Mouse (Mus musculus): ENCODE results near the gene Fbxo4. TPM values are rescaled to one million over a fixed set of nuclear protein-coding genes. Genes with fewer than 3 reads are reported as not detected.

The Fbxo4 gene
- polyA plus RNA-seq, 1 experiment from 2014 or later: 3.9 TPM

DNA sequence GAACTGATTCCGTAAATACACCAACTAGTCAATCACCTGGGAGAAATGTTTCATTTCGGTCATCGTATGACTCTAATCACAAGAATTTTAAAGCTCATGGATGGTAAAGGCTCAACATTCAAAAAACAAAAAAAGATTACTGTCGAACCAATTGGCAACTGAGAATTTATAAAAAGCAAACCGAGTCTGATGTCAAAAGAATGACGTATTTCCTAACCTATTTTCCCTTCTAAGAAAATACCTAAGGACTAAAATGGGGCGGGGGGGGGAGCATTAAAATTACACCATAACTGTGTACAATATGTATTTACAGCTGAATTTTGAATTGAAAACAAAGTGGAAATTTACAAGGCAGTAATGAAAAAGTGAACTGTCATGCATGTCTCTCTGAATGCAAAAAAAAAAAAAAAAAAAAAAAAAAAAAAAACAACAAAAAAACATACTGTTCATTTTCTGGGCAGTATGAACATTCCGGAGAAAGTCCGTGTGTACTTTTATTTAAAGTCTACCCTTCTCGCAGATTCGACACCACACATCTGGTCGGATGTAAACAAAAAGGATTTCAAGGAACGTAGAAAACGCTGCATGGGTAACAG is 15.6 kb upstream of the Fbxo4 start:
- peak overlapping the region; percentile 76 for H3K4me3 ChIP-seq (ENCODE audit: low read depth, low read length)
- WGBS: 25% methylated on average over 14 of the region's 14 CpGs
- peak overlapping the region; percentile 63 for H3K4me2 ChIP-seq
- peak overlapping the region; percentile 83 for H3K9ac ChIP-seq (ENCODE audit: low read depth, low read length)
- H3K27ac ChIP-seq (ENCODE audit: low read depth, low read length): peak overlapping the region; percentile 87
- ATAC-seq (replicated peaks; ENCODE audit: low FRiP score) (no peak), DNase-seq (ENCODE audit: low spot score) (no peak)
- peaks cover 2% of the 10 kb centered on the region; the same call in 1 of the 2 replicates for H3K4me1 ChIP-seq (replicated peaks; ENCODE audit: control insufficient read depth, insufficient read depth, low read length)
- H3K36me3 ChIP-seq (ENCODE audit: control insufficient read depth, insufficient read depth, low read length): peaks cover 7% of the 10 kb centered on the region; the same call in 1 of the 2 replicates
- H3K27me3 ChIP-seq (replicated peaks; ENCODE audit: control insufficient read depth, insufficient read depth, low read length): no peaks in the 10 kb centered on the region
- H3K9me3 ChIP-seq (ENCODE audit: control insufficient read depth, low read length): no peaks in the 10 kb centered on the region

DNA sequence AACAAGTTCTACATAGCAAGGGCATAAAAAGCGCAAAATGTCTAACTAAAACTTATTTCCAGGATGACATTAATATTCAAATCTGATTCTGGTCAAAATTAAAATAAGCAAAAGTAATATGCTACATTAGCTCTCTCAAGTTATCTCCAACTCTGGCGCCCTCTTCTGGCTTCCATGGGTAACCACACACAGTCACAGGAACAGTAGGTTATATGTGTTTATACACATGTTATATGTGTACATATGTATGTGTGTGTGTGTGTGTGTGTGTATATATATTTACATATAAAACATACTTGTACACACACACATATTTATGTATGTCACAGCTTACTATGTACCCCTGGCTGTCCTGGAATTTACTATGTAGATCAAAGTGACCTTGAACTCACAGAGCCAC is 8.6 kb upstream of the Fbxo4 start:
- no peak for DNase-seq (ENCODE audit: low spot score)
- 51% methylated on average over 2 of the region's 2 CpGs for WGBS

DNA sequence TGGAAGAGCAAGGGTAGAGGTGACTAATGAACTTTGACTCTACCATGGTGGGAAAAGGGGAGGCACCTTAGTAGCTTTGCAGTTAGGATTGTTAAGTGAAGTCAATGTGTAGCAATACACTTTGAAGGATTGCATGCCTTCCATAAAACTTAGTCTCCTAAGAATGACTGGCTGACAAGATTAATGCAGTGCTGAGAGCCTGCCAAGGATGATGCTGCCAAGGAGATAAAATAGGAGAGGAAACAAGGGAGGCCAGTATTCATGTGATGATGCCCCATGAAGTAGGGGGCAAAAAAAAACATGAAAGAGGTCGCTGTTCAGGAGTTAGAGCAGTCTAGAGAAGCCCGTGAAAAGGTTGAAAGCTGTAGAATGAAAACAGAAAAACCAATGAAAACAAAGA is 5.5 kb upstream of the Fbxo4 start:
- no peak for DNase-seq (ENCODE audit: low spot score)
- H3K27me3 ChIP-seq (replicated peaks; ENCODE audit: control insufficient read depth, insufficient read depth, low read length): no peaks in the 10 kb centered on the region
- H3K4me3 ChIP-seq (ENCODE audit: low read depth, low read length): no peak overlapping the region
- no peak overlapping the region for H3K4me2 ChIP-seq
- no peaks in the 10 kb centered on the region for H3K9me3 ChIP-seq (ENCODE audit: control insufficient read depth, low read length)
- H3K9ac ChIP-seq (ENCODE audit: low read depth, low read length): no peak overlapping the region
- H3K36me3 ChIP-seq (ENCODE audit: control insufficient read depth, insufficient read depth, low read length): peaks cover 14% of the 10 kb centered on the region; the same call in 1 of the 2 replicates
- no peak for ATAC-seq (replicated peaks; ENCODE audit: low FRiP score)
- 77% methylated on average over 2 of the region's 2 CpGs for WGBS
- H3K4me1 ChIP-seq (replicated peaks; ENCODE audit: control insufficient read depth, insufficient read depth, low read length): peaks cover 3% of the 10 kb centered on the region
- H3K27ac ChIP-seq (ENCODE audit: low read depth, low read length): no peak overlapping the region

More for the DNA sequence above, 8.6 kb upstream of the Fbxo4 start:
- Histone ChIP-seq H3K9ac (ENCODE audit: low read depth, low read length) (no peak overlapping the region), H3K36me3 (ENCODE audit: control insufficient read depth, insufficient read depth, low read length) (peaks cover 18% of the 10 kb centered on the region; the same call in 1 of the 2 replicates), H3K4me3 (ENCODE audit: low read depth, low read length) (no peak overlapping the region), H3K27ac (ENCODE audit: low read depth, low read length) (no peak overlapping the region), H3K9me3 (ENCODE audit: control insufficient read depth, low read length) (no peaks in the 10 kb centered on the region), H3K4me2 (no peak overlapping the region), H3K27me3 (replicated peaks; ENCODE audit: control insufficient read depth, insufficient read depth, low read length) (no peaks in the 10 kb centered on the region), H3K4me1 (replicated peaks; ENCODE audit: control insufficient read depth, insufficient read depth, low read length) (no peaks in the 10 kb centered on the region)
- no peak for ATAC-seq (replicated peaks; ENCODE audit: low FRiP score)

DNA sequence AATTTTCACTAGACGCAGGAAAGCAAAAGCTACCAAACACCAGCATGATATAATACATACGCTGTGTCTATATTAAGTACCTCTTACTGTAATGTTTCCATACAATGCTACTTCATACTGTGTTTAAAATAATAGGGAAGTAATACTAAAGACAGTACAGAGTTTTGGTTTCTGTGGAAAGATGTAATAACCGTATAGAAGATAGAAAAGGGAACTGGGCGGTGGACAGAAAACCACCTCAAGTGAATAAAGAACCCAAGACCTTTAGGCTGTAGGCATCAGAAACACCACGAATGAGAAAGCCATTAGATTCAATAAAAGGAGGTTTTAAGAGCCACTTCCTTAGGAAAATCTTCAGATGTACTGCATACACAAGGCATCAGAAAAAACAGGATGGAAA is 3.4 kb upstream of the Fbxo4 start:
- WGBS: 88% methylated on average over 5 of the region's 5 CpGs

DNA sequence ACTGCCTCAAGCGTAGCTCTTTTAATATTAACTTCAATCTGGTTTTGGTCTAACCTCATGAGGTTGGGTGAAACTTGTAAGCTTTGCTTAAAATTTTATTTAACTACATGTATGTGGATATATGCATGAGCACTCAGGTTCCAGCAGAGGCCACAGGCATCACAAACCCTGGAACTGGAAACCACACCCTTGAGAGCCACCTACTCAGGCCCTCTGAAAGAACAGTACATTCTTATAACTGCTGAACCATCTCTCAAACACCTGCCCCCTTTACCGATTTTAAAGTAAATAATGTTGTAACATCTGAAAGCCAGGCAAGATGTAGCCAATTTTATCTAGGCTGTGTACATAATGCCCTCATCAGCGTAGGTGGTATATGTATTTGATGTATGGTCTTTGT is 498 bp upstream of the Fbxo4 start:
- H3K9ac ChIP-seq (ENCODE audit: low read depth, low read length): peak overlapping the region; percentile 91
- DNase-seq (ENCODE audit: low spot score): no peak
- H3K4me3 ChIP-seq (ENCODE audit: low read depth, low read length): peak overlapping the region; percentile 72
- ATAC-seq (replicated peaks; ENCODE audit: low FRiP score): peak; percentile 52
- no peaks in the 10 kb centered on the region for H3K27me3 ChIP-seq (replicated peaks; ENCODE audit: control insufficient read depth, insufficient read depth, low read length)
- peaks cover 3% of the 10 kb centered on the region; the same call in 1 of the 2 replicates for H3K36me3 ChIP-seq (ENCODE audit: control insufficient read depth, insufficient read depth, low read length)
- 71% methylated on average over 3 of the region's 3 CpGs for whole genome bisulfite sequencing
- peaks cover 7% of the 10 kb centered on the region for H3K4me1 ChIP-seq (replicated peaks; ENCODE audit: control insufficient read depth, insufficient read depth, low read length)
- H3K4me2 ChIP-seq: peak overlapping the region; percentile 78
- peak overlapping the region; percentile 88; the same call in 1 of the 2 replicates for H3K27ac ChIP-seq (ENCODE audit: low read depth, low read length)
- no peaks in the 10 kb centered on the region for H3K9me3 ChIP-seq (ENCODE audit: control insufficient read depth, low read length)

More for the DNA sequence above, 3.4 kb upstream of the Fbxo4 start:
- Histone ChIP-seq H3K9ac (ENCODE audit: low read depth, low read length) (no peak overlapping the region), H3K27ac (ENCODE audit: low read depth, low read length) (no peak overlapping the region), H3K36me3 (ENCODE audit: control insufficient read depth, insufficient read depth, low read length) (peaks cover 14% of the 10 kb centered on the region; the same call in 1 of the 2 replicates), H3K27me3 (replicated peaks; ENCODE audit: control insufficient read depth, insufficient read depth, low read length) (no peaks in the 10 kb centered on the region), H3K4me3 (ENCODE audit: low read depth, low read length) (no peak overlapping the region), H3K4me1 (replicated peaks; ENCODE audit: control insufficient read depth, insufficient read depth, low read length) (peaks cover 7% of the 10 kb centered on the region), H3K9me3 (ENCODE audit: control insufficient read depth, low read length) (no peaks in the 10 kb centered on the region), H3K4me2 (no peak overlapping the region)
- DNase-seq (ENCODE audit: low spot score) (no peak), ATAC-seq (replicated peaks; ENCODE audit: low FRiP score) (no peak)

DNA sequence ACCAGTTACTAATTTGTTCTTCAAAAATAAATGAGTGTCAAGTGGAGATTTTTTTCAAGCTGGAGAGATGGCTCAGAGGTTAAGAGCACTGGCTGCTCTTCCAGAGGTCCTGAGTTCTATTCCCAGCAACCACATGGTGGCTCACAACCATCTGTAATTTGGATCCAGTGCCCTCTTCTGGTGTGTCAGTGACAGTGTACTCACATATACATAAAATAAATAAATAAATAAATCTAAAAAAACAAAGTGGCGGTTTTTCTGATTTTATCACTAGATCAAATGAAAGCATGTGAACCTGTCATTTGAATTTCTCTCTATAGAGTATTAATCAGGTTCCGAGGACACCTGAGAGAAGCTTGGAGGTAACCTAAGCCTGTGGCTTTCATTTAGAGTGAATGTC is 1.1 kb downstream of the Fbxo4 start:
- H3K9me3 ChIP-seq (ENCODE audit: control insufficient read depth, low read length): no peaks in the 10 kb centered on the region
- no peak overlapping the region for H3K27ac ChIP-seq (ENCODE audit: low read depth, low read length)
- no peak overlapping the region for H3K9ac ChIP-seq (ENCODE audit: low read depth, low read length)
- DNase-seq (ENCODE audit: low spot score) (no peak), ATAC-seq (replicated peaks; ENCODE audit: low FRiP score) (no peak)
- H3K4me3 ChIP-seq (ENCODE audit: low read depth, low read length): no peak overlapping the region
- 91% methylated on average over 2 of the region's 2 CpGs for WGBS
- peaks cover 7% of the 10 kb centered on the region for H3K4me1 ChIP-seq (replicated peaks; ENCODE audit: control insufficient read depth, insufficient read depth, low read length)
- peaks cover 3% of the 10 kb centered on the region; the same call in 1 of the 2 replicates for H3K36me3 ChIP-seq (ENCODE audit: control insufficient read depth, insufficient read depth, low read length)
- H3K27me3 ChIP-seq (replicated peaks; ENCODE audit: control insufficient read depth, insufficient read depth, low read length): no peaks in the 10 kb centered on the region
- no peak overlapping the region; the same call in 1 of the 2 replicates for H3K4me2 ChIP-seq

DNA sequence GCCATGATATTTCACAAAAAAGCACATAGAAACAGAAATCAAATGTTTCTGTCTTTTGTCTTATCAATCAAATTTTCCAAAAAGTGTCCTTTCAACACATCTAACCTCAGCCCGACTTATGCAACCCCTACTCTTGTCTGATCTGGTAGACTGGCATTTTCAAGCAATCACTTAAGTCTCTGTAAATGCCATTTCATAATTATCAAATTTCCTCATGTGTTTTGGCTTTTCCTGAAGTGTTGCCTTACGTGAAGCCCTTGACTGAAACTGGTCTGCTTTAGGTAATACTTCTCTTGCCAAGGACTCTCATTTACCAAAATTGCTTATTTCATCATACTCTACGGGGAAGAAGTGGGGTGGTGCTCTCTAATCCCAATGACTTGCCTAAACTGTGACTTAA is 6.1 kb downstream of the Fbxo4 start:
- no peaks in the 10 kb centered on the region for H3K27me3 ChIP-seq (replicated peaks; ENCODE audit: control insufficient read depth, insufficient read depth, low read length)
- H3K4me3 ChIP-seq (ENCODE audit: low read depth, low read length): no peak overlapping the region
- 78% methylated on average over 3 of the region's 3 CpGs for WGBS
- no peaks in the 10 kb centered on the region for H3K4me1 ChIP-seq (replicated peaks; ENCODE audit: control insufficient read depth, insufficient read depth, low read length)
- no peak overlapping the region for H3K4me2 ChIP-seq
- ATAC-seq (replicated peaks; ENCODE audit: low FRiP score): no peak
- H3K9me3 ChIP-seq (ENCODE audit: control insufficient read depth, low read length): no peaks in the 10 kb centered on the region
- no peak overlapping the region for H3K9ac ChIP-seq (ENCODE audit: low read depth, low read length)
- H3K36me3 ChIP-seq (ENCODE audit: control insufficient read depth, insufficient read depth, low read length): no peaks in the 10 kb centered on the region
- H3K27ac ChIP-seq (ENCODE audit: low read depth, low read length): no peak overlapping the region
- DNase-seq (ENCODE audit: low spot score): no peak

DNA sequence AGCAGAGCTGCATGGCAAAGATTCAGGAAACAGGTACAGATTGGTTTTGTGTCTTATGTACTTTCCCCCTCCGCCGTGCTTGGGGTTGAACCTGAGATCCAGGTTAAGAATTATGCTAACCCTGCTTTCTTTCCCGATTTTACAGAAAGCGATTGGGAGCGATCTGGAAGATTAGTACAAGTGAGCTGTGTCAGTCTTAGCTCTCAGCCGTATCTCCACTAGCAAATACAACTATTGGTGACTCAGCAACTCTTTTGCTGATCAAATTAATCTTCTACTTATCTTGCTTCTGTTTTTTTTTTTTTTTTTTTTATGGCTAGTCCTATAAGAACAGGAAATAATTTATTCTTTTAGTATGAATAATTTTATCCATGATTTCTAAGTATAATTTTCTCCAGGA is 9.2 kb downstream of the Fbxo4 start:
- 86% methylated on average over 6 of the region's 6 CpGs for WGBS

DNA sequence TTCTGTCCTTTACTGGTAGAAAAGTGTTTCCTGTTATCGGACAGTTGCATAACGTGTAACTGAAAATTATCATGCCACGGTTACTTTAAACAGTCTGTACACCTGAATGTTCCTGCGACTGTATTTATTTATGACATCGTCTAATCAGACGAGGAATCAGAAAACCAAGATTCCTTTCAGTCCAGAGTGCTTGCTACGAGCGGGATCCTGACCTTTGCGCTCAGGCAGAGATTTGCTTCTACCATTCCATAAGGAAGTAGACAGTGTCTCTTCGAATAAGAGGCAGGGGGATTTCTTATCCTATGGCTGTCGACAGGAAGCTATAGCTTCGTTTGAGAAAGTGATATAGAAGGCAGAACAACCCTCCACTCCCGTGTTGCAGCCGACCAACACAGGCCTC is 9.6 kb downstream of the Fbxo4 start:
- no peak overlapping the region for H3K27ac ChIP-seq (ENCODE audit: low read depth, low read length)
- H3K9ac ChIP-seq (ENCODE audit: low read depth, low read length): no peak overlapping the region
- WGBS: 81% methylated on average over 14 of the region's 14 CpGs
- ATAC-seq (replicated peaks; ENCODE audit: low FRiP score) (no peak), DNase-seq (ENCODE audit: low spot score) (no peak)
- no peaks in the 10 kb centered on the region for H3K4me1 ChIP-seq (replicated peaks; ENCODE audit: control insufficient read depth, insufficient read depth, low read length)
- H3K4me2 ChIP-seq: no peak overlapping the region
- no peak overlapping the region for H3K4me3 ChIP-seq (ENCODE audit: low read depth, low read length)
- H3K27me3 ChIP-seq (replicated peaks; ENCODE audit: control insufficient read depth, insufficient read depth, low read length): no peaks in the 10 kb centered on the region
- H3K9me3 ChIP-seq (ENCODE audit: control insufficient read depth, low read length): no peaks in the 10 kb centered on the region
- no peaks in the 10 kb centered on the region for H3K36me3 ChIP-seq (ENCODE audit: control insufficient read depth, insufficient read depth, low read length)

More for the DNA sequence above, 9.2 kb downstream of the Fbxo4 start:
- Histone ChIP-seq H3K36me3 (ENCODE audit: control insufficient read depth, insufficient read depth, low read length) (no peaks in the 10 kb centered on the region), H3K9ac (ENCODE audit: low read depth, low read length) (no peak overlapping the region), H3K4me3 (ENCODE audit: low read depth, low read length) (no peak overlapping the region), H3K4me2 (no peak overlapping the region), H3K4me1 (replicated peaks; ENCODE audit: control insufficient read depth, insufficient read depth, low read length) (no peaks in the 10 kb centered on the region), H3K27ac (ENCODE audit: low read depth, low read length) (no peak overlapping the region), H3K9me3 (ENCODE audit: control insufficient read depth, low read length) (no peaks in the 10 kb centered on the region), H3K27me3 (replicated peaks; ENCODE audit: control insufficient read depth, insufficient read depth, low read length) (no peaks in the 10 kb centered on the region)
- ATAC-seq (replicated peaks; ENCODE audit: low FRiP score) (no peak), DNase-seq (ENCODE audit: low spot score) (no peak)

Data from liver, embryonic 11.5 days (tissue).